Mouse (Mus musculus) heart, embryonic 10.5 days (tissue): ENCODE data around the gene Mup20. TPM values are rescaled to one million over a fixed set of nuclear protein-coding genes. Genes with fewer than 3 reads are reported as not detected.

Experiments used
- polyA plus RNA-seq: library from polyadenylated mRNA; unstranded; fragments of >200 nt; fragmentation: Nextera tagmentation; extraction: Ambion mirVana; gene quantifications from 2 replicates; pipeline ENCODE4 v1.2.1, GENCODE M21; 2016

Gene Mup20
- polyA plus RNA-seq, 1 experiment from 2014 or later: not detected

Other genes starting within 250 kb of the Mup20 start
- gene Mup5, start 218.9 kb downstream of the Mup20 start, polyA plus RNA-seq: not detected in 2 replicates
- not detected in 2 replicates for gene Mup3, start 33.2 kb upstream of the Mup20 start, polyA plus RNA-seq
- gene Mup21, start 96.7 kb upstream of the Mup20 start, polyA plus RNA-seq: not detected in 2 replicates
- gene Zfp37, start 176.9 kb upstream of the Mup20 start, polyA plus RNA-seq: 9.1 and 9.8 TPM in 2 replicates
- gene Slc31a2, start 208.4 kb upstream of the Mup20 start, polyA plus RNA-seq: 12.8 and 14.5 TPM in 2 replicates